Mouse (Mus musculus): ENCODE data around the gene BC052040. TPM values are rescaled to one million over a fixed set of nuclear protein-coding genes. Genes with fewer than 3 reads are reported as not detected.

Gene BC052040
- polyA plus RNA-seq, 1 experiment from 2014 or later, result 16.7 TPM

- H3K27ac ChIP-seq, result no peak overlapping the region
- H3K4me1 ChIP-seq (replicated peaks), result no peaks in the 10 kb centered on the region; the same call in 1 of the 2 replicates
- no peak overlapping the region for H3K4me3 ChIP-seq
- no peak overlapping the region for H3K4me2 ChIP-seq
- ATAC-seq (ENCODE audit: low FRiP score), result no peak
- peaks cover 7% of the 10 kb centered on the region; the same call in 1 of the 2 replicates for H3K9me3 ChIP-seq
- WGBS, result 33% methylated on average over 6 of the region's 6 CpGs
- no peaks in the 10 kb centered on the region for H3K36me3 ChIP-seq
- H3K9ac ChIP-seq, result no peak overlapping the region
- no peaks in the 10 kb centered on the region for H3K27me3 ChIP-seq
Measured at GRCm38 (mm10) chr2:115785687-115786086, 204.2 kb downstream of the BC052040 start.

- no peak overlapping the region for H3K27ac ChIP-seq
- no peak overlapping the region for H3K4me3 ChIP-seq
- H3K9ac ChIP-seq, result no peak overlapping the region
- no peaks in the 10 kb centered on the region for H3K9me3 ChIP-seq
- WGBS, result 90% methylated on average over 6 of the region's 6 CpGs
- no peak overlapping the region for H3K4me2 ChIP-seq
- no peaks in the 10 kb centered on the region for H3K36me3 ChIP-seq
- no peaks in the 10 kb centered on the region for H3K27me3 ChIP-seq
- ATAC-seq (ENCODE audit: low FRiP score), result no peak
- H3K4me1 ChIP-seq (replicated peaks), result no peaks in the 10 kb centered on the region
Measured at GRCm38 (mm10) chr2:115798839-115799238, 217.3 kb downstream of the BC052040 start.

GRCm38 (mm10) chr2:115808376-115808775 is 226.9 kb downstream of the BC052040 start:
- H3K27me3 ChIP-seq, result no peaks in the 10 kb centered on the region
- peaks cover 6% of the 10 kb centered on the region for H3K4me1 ChIP-seq (replicated peaks)
- H3K4me3 ChIP-seq, result no peak overlapping the region
- no peaks in the 10 kb centered on the region for H3K36me3 ChIP-seq
- no peak overlapping the region for H3K9ac ChIP-seq
- WGBS, result 56% methylated on average over 4 of the region's 4 CpGs
- no peak overlapping the region for H3K27ac ChIP-seq
- no peaks in the 10 kb centered on the region for H3K9me3 ChIP-seq
- no peak overlapping the region for H3K4me2 ChIP-seq
- no peak for ATAC-seq (ENCODE audit: low FRiP score)

- peak overlapping the region; percentile 27 for H3K4me2 ChIP-seq
- WGBS, result 42% methylated on average over 11 of the region's 11 CpGs
- peak; percentile 28; the same call in 1 of the 2 replicates for ATAC-seq (ENCODE audit: low FRiP score)
Measured at GRCm38 (mm10) chr2:115813316-115813715, 231.8 kb downstream of the BC052040 start.

GRCm38 (mm10) chr2:115813721-115814120 is 232.2 kb downstream of the BC052040 start:
- WGBS, result 62% methylated on average over 6 of the region's 6 CpGs
- H3K9me3 ChIP-seq, result no peaks in the 10 kb centered on the region
- ATAC-seq (ENCODE audit: low FRiP score), result no peak
- H3K27me3 ChIP-seq, result no peaks in the 10 kb centered on the region
- no peak overlapping the region for H3K4me3 ChIP-seq
- H3K4me1 ChIP-seq (replicated peaks), result peaks cover 15% of the 10 kb centered on the region
- H3K9ac ChIP-seq, result no peak overlapping the region; the same call in 1 of the 2 replicates
- peak overlapping the region; percentile 27 for H3K4me2 ChIP-seq
- no peaks in the 10 kb centered on the region for H3K36me3 ChIP-seq
- H3K27ac ChIP-seq, result peak overlapping the region; percentile 66; the same call in 1 of the 2 replicates

More at GRCm38 (mm10) chr2:115813316-115813715, 231.8 kb downstream of the BC052040 start:
- Histone ChIP-seq H3K27me3 (no peaks in the 10 kb centered on the region), H3K27ac (peak overlapping the region; percentile 66), H3K4me1 (replicated peaks) (peaks cover 15% of the 10 kb centered on the region), H3K9me3 (no peaks in the 10 kb centered on the region), H3K9ac (no peak overlapping the region; the same call in 1 of the 2 replicates), H3K36me3 (no peaks in the 10 kb centered on the region), H3K4me3 (no peak overlapping the region)

- Histone ChIP-seq H3K4me3 (no peak overlapping the region), H3K9ac (no peak overlapping the region), H3K27me3 (no peaks in the 10 kb centered on the region), H3K27ac (no peak overlapping the region), H3K4me2 (no peak overlapping the region), H3K36me3 (no peaks in the 10 kb centered on the region), H3K4me1 (replicated peaks) (peaks cover 13% of the 10 kb centered on the region), H3K9me3 (no peaks in the 10 kb centered on the region)
- WGBS, result 87% methylated on average over 6 of the region's 6 CpGs
- ATAC-seq (ENCODE audit: low FRiP score), result no peak
Measured at GRCm38 (mm10) chr2:115817959-115818358, 236.4 kb downstream of the BC052040 start.

GRCm38 (mm10) chr2:115822361-115822760 is 240.8 kb downstream of the BC052040 start:
- Histone ChIP-seq H3K4me1 (replicated peaks) (no peaks in the 10 kb centered on the region), H3K27ac (no peak overlapping the region), H3K9me3 (no peaks in the 10 kb centered on the region), H3K36me3 (no peaks in the 10 kb centered on the region), H3K4me3 (no peak overlapping the region), H3K27me3 (no peaks in the 10 kb centered on the region), H3K9ac (no peak overlapping the region), H3K4me2 (no peak overlapping the region)
- no peak for ATAC-seq (ENCODE audit: low FRiP score)
- WGBS, result 91% methylated on average over 5 of the region's 5 CpGs

MicroRNAs within 50 kb of the gene (microRNA counts, 519-probe panel; counts per million panel counts)
- 4,119 counts per million, percentile 65 among the panel's probes with 10 or more counts for microRNA mmu-miR-1951

Small RNA genes within 50 kb of the gene (microRNA-seq; reads per million reads assigned to microRNA genes)
- not detected for gene Mir1951
